In the genomic region with DNA sequence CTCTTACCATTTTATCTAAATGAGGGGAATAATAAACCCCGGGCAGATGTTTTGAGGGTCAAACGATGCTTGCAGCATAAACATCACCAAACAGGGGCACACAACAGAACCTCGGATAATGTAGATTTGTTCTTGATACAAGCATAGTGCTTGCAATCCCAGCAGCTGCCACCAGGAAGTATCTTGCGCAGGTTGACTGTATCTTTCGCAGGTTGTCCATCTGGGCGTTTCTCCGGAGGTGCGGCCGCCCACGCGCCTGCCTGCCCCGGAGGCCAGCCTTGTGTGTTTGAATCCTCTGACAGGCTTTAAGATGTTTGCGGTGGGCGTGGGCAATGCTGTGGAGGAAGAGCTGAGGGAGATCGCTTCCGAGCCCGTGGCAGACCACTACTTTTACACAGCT, we compare ENCODE assay signal across 10 mouse cellular contexts. TPM values are rescaled to one million over a fixed set of nuclear protein-coding genes. Genes with fewer than 3 reads are reported as not detected.
DNase-seq lines count a peak whose midpoint lies in the region; ATAC-seq and TF ChIP-seq lines count a peak whose summit lies in the region.
"Had no signal": no experiment of that assay in that cellular context is flagged by ENCODE, and none has a peak within 500 bp of the region (broad histone marks: within the 10 kb centered on the region; RNA-seq: fewer than 3 reads in every experiment).

No protein-coding gene starts in this region.

- peak; percentile 61 for TF ChIP-seq CTCF in forebrain, postnatal 0 days (IDR thresholded peaks at IDR 0.05; ENCODE audit: low read depth)
- TF ChIP-seq CTCF in cortical plate, adult 2 months (IDR thresholded peaks at IDR 0.05; ENCODE audit: extremely low read depth, insufficient read depth, low read length) = peak; percentile 33; the same call in 1 of the 2 replicates
- peak; percentile 58 for TF ChIP-seq CTCF in lung, postnatal 0 days (IDR thresholded peaks at IDR 0.05)

- H3K4me1 ChIP-seq in forebrain, postnatal 0 days (ENCODE audit: insufficient read depth) = no peaks in the 10 kb centered on the region
- H3K4me1 ChIP-seq in forebrain, embryonic 16.5 days (replicated peaks; ENCODE audit: control insufficient read depth, insufficient read depth, low read length) = no peaks in the 10 kb centered on the region
- H3K4me1 ChIP-seq in cortical plate, adult 2 months (ENCODE audit: control insufficient read depth, insufficient read depth, low read length) = no peaks in the 10 kb centered on the region
- H3K4me1 ChIP-seq in lung, postnatal 0 days (ENCODE audit: insufficient read depth, low read depth, low read length) = no peaks in the 10 kb centered on the region

- no peak for ATAC-seq in forebrain, postnatal 0 days
- no peak for ATAC-seq in forebrain, embryonic 16.5 days
- no peak for ATAC-seq in lung, postnatal 0 days

- no peaks in the 10 kb centered on the region for H3K36me3 ChIP-seq in forebrain, postnatal 0 days (ENCODE audit: insufficient read depth)
- no peaks in the 10 kb centered on the region for H3K36me3 ChIP-seq in forebrain, embryonic 16.5 days (ENCODE audit: control insufficient read depth, insufficient read depth)
- no peaks in the 10 kb centered on the region for H3K36me3 ChIP-seq in lung, postnatal 0 days (ENCODE audit: insufficient read depth, low read length)
- H3K36me3 ChIP-seq: G1E had no signal

- no peak overlapping the region for H3K9ac ChIP-seq in forebrain, postnatal 0 days
- H3K9ac ChIP-seq in forebrain, embryonic 16.5 days (replicated peaks; ENCODE audit: low read depth, low read length) = no peak overlapping the region
- no peak overlapping the region for H3K9ac ChIP-seq in lung, postnatal 0 days (replicated peaks; ENCODE audit: low read depth)

- H3K27ac ChIP-seq in forebrain, postnatal 0 days (ENCODE audit: low read depth, low read length) = no peak overlapping the region
- no peak overlapping the region for H3K27ac ChIP-seq in forebrain, embryonic 16.5 days (ENCODE audit: low read length)
- H3K27ac ChIP-seq in cortical plate, adult 2 months (ENCODE audit: insufficient read depth, low read length) = no peak overlapping the region
- no peak overlapping the region for H3K27ac ChIP-seq in lung, postnatal 0 days (ENCODE audit: low read length)

- no peaks in the 10 kb centered on the region for H3K9me3 ChIP-seq in forebrain, postnatal 0 days (ENCODE audit: low read length)
- H3K9me3 ChIP-seq in forebrain, embryonic 16.5 days (ENCODE audit: control insufficient read depth, low read length) = no peaks in the 10 kb centered on the region
- H3K9me3 ChIP-seq in lung, postnatal 0 days (ENCODE audit: low read length) = no peaks in the 10 kb centered on the region
- H3K9me3 ChIP-seq: G1E had no signal

- H3K4me3 ChIP-seq in forebrain, postnatal 0 days (ENCODE audit: low read depth, low read length) = no peak overlapping the region
- no peak overlapping the region for H3K4me3 ChIP-seq in forebrain, embryonic 16.5 days (replicated peaks; ENCODE audit: low read length)
- no peak overlapping the region for H3K4me3 ChIP-seq in cortical plate, adult 2 months (ENCODE audit: insufficient read depth, low read length)
- no peak overlapping the region for H3K4me3 ChIP-seq in lung, postnatal 0 days (ENCODE audit: low read depth, low read length)

- DNase-seq in forebrain, postnatal 0 days = no peak
- DNase-seq in ovary, postnatal 14 days (ENCODE audit: low spot score) = peak; percentile 23
- DNase-seq in ovary, postnatal 10 days (ENCODE audit: low spot score) = no peak
- peak; percentile 36 for DNase-seq in lung, postnatal 0 days (ENCODE audit: low spot score)
- no peak for DNase-seq in adrenal gland, adult 18-20 months (ENCODE audit: low spot score in 2 of 2)
- DNase-seq in ovary, postnatal 36 days (ENCODE audit: low spot score) = no peak

- H3K27me3 ChIP-seq in forebrain, postnatal 0 days (ENCODE audit: insufficient read depth, low read length) = no peaks in the 10 kb centered on the region
- H3K27me3 ChIP-seq in forebrain, embryonic 16.5 days (replicated peaks; ENCODE audit: control insufficient read depth, insufficient read depth, low read length) = no peaks in the 10 kb centered on the region
- H3K27me3 ChIP-seq in lung, postnatal 0 days (replicated peaks; ENCODE audit: insufficient read depth, low read length) = peaks cover 5% of the 10 kb centered on the region; the same call in 1 of the 2 replicates

- no peak for TF ChIP-seq EP300 in lung, postnatal 0 days (IDR thresholded peaks at IDR 0.05)

- H3K4me2 ChIP-seq in forebrain, postnatal 0 days (ENCODE audit: low read depth) = no peak overlapping the region
- H3K4me2 ChIP-seq in forebrain, embryonic 16.5 days (ENCODE audit: low read length) = no peak overlapping the region
- no peak overlapping the region for H3K4me2 ChIP-seq in lung, postnatal 0 days (replicated peaks; ENCODE audit: low read depth, low read length)

- 51% methylated on average over 17 of the region's 17 CpGs for WGBS in forebrain, postnatal 0 days
- WGBS in forebrain, embryonic 16.5 days = 40% methylated on average over 17 of the region's 17 CpGs
- 25% methylated on average over 17 of the region's 17 CpGs for WGBS in lung, postnatal 0 days

- no peak for TF ChIP-seq POLR2A in cortical plate, adult 2 months (IDR thresholded peaks at IDR 0.05; ENCODE audit: extremely low read depth, insufficient read depth, low read length)

RNA-seq across cellular contexts. Expression of gene Matn1, which starts 8.3 kb away (rescaled TPM):
- 0.24 and 0.38 TPM in 2 replicates for total RNA-seq in forebrain, postnatal 0 days (2014; rRNA removed)
- 0.16 and 0.27 TPM in 2 replicates for polyA plus RNA-seq in forebrain, postnatal 0 days (2015; fragmentation: Nextera tagmentation; extraction: Ambion mirVana)
- 3.3 TPM in 1 of 2 replicates, not detected in the other for polyA plus RNA-seq in forebrain, embryonic 16.5 days (2015; fragmentation: Nextera tagmentation; extraction: Ambion mirVana)
- 0.36 and 0.46 TPM in 2 replicates for polyA plus RNA-seq in cortical plate, adult 2 months (2012; rRNA removed)
- not detected in 2 replicates for polyA plus RNA-seq in lung, postnatal 0 days (2015; fragmentation: Nextera tagmentation; extraction: Ambion mirVana)
- not detected for total RNA-seq in adrenal gland, adult 18-20 months (2021)
- polyA plus RNA-seq: gonadal fat pad, adult 2 months had no signal

RNA-seq across cellular contexts. Expression of gene Laptm5, which starts 39.6 kb away (rescaled TPM):
- total RNA-seq in forebrain, postnatal 0 days (2014; rRNA removed) = 17.5 and 25.5 TPM in 2 replicates
- polyA plus RNA-seq in forebrain, postnatal 0 days (2015; fragmentation: Nextera tagmentation; extraction: Ambion mirVana) = 30.2 and 34.3 TPM in 2 replicates
- 18.5 and 23.4 TPM in 2 replicates for polyA plus RNA-seq in forebrain, embryonic 16.5 days (2015; fragmentation: Nextera tagmentation; extraction: Ambion mirVana)
- 66.8 and 71.4 TPM in 2 replicates for polyA plus RNA-seq in cortical plate, adult 2 months (2012; rRNA removed)
- polyA plus RNA-seq in lung, postnatal 0 days (2015; fragmentation: Nextera tagmentation; extraction: Ambion mirVana) = 88.8 and 98.8 TPM in 2 replicates
- 10 to 100 TPM; 25.1 to 54.6 TPM for total RNA-seq in adrenal gland, adult 18-20 months (2021)

Comparison
In these comparisons a context has a peak if more than half of its experiments do, and no peak if none do; other contexts are left out.
1. DNase-seq: peak in ovary, postnatal 14 days (single experiment) and lung, postnatal 0 days (single experiment); none in forebrain, postnatal 0 days (single experiment), ovary, postnatal 10 days (single experiment), adrenal gland, adult 18-20 months (0 of 2) and ovary, postnatal 36 days (single experiment).
2. Peak in every context shown above with its lines, with median percentiles within 50 percentile points of each other: CTCF ChIP-seq.